Mouse (Mus musculus) stomach, postnatal 0 days (tissue): ENCODE measurements around the gene Myo10.

Experiments used
- CTCF ChIP-seq: IDR thresholded peaks from 2 replicates; pipeline ENCODE4 v1.5.1; 2016; ENCODE audit warnings: antibody characterized with exemption, low read depth, mild to moderate bottlenecking, moderate library complexity
- EP300 ChIP-seq: optimal IDR thresholded peaks from 2 replicates; pipeline ENCODE3; 2016; ENCODE audit warnings: antibody characterized with exemption

DNA sequence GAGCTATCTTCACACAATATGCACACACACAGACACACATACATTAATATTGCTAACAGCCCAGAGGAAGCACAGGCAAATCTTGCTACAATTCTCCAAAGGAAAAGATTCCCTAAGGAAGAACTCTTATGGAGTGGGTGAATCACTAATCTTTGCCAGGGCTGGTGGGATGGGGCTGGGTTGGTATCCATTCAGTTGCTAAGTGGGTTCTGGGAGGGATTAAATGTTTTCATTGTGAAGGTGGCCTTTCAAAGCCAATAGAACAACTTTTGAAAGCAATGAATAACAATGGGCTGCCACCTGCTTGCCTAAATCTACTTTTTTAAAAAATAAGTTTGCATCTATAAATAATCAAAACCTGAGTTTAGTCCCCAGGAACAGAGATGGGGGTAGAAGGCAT, 131.6 kb downstream of the Myo10 start:
- TF ChIP-seq CTCF (no peak), EP300 (no peak)
